Mouse (Mus musculus): ENCODE results near the gene Catsperz.
"Not testable (repeated sequence)": the region's sequence is repeated elsewhere in the genome, so short reads cannot be mapped to it uniquely, and the experiment has no call there.

Gene Catsperz

GRCm38 (mm10) chr19:6907811-6908540 is 17.2 kb downstream of the Catsperz start:
- DNase-seq (ENCODE audit: low spot score): no peak

- no peak for DNase-seq (ENCODE audit: low spot score)
These were observed 18.1 kb downstream of the Catsperz start for GRCm38 (mm10) chr19:6907094-6907493.

GRCm38 (mm10) chr19:6906199-6906598 is 19.0 kb downstream of the Catsperz start:
- DNase-seq (ENCODE audit: low spot score): no peak

DNA sequence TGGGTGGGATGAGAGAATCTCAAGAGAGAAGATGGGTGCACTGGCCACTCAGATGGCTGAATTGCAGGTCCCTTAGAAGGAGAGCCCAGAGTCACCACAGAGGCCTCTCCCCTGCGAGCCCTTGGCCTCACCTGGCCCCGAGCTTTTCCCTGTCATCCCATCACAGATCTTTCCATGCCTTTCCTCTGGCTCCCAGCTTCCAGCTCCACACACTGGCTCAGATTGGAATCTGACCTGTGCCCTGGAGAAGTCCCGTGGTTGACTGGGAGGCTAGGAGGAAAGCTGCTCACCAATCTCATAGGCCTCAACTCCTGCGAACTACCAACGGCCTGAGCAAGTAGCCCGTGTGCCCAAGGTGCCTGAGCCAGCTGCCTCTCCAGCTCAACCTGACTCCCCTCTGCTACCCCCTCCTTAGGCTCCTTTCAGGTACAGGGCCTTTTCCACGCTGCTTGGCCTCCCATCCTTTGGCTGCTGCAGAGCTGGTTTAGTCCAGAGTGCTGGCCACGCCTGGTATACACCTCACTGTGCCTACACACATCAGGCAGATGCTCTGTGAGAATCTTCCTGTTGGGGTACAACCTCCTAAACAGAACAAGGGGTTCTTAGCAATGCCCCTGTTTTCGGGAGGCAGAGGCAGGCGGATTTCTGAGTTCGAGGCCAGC is 19.6 kb downstream of the Catsperz start:
- DNase-seq (ENCODE audit: low spot score): no peak

- no peak for DNase-seq (ENCODE audit: low spot score)
These were observed 20.3 kb downstream of the Catsperz start for GRCm38 (mm10) chr19:6904846-6905245.

DNA sequence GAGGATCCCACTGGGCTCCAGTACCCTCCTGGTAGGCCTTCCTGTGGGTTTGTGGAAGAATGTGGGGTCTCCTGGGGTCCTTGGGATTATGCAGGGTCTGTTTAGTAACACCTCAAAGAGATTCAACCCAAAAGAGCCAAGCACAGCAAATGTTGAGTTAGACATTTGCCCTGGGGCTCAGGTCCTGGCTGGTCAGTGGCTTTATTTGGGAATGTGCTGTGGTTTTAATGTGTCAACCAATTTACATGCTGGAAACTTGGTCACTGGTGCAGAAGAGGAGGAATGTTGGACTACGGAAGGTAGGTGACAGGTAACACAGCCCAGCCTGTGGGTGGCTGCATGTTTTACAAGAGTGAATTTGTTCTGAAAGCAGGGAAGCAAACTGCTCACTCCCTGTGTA is 22.1 kb downstream of the Catsperz start:
- no peak for DNase-seq (ENCODE audit: low spot score)

DNA sequence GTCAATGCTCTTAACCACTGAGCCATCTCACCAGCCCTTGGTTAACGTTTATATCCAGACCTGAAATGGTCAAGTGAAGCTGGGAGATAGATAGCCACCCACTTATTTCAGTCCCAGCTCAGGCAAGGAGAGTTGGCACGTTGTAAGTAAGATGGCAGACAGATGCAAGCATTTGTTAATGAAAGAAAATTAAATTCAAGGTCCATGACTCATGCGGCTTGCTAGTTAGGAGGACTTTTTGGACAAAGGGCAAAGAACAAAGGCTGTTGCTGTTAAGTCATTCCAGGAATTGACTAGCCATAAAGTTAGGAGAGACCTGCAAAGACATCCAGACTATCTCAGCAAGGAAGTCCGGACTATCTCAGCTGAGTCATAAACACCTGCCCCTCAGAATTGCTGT is 25.5 kb downstream of the Catsperz start:
- no peak for DNase-seq (ENCODE audit: low spot score)

DNA sequence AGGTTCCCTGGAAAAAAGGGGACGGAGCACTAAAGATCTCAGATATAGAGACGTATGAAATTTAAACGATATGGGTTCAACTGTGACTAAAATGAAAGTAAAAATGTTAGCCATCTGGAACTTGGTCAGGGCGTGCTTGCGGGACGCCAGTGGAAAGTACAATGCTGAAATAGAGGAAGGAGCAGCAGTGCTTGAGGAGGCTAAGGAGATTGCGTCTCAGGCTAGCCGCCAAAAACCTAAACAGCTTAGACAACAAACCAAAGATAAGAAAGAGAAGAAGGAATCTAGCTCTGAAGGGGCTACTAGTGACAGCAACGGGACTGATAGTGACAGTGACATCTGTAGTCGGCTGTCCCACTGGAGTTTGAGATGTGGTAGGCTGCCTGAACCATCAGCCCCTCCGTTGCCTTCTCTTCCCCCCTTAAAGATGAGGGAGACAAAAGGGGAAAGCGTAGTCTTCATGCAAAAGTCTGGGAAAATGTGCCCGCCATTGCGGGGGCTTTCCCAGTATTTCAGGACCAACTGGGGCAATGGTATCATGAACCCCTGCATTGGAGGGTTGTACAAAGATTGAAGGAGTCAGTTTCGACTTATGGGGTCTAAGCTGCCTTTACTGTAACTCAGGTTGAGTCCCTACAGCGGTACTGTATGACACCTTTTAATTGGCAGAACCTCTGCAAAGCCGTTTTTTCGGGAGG is 29.4 kb downstream of the Catsperz start:
- not testable (repeated sequence) for DNase-seq (ENCODE audit: low spot score)

DNA sequence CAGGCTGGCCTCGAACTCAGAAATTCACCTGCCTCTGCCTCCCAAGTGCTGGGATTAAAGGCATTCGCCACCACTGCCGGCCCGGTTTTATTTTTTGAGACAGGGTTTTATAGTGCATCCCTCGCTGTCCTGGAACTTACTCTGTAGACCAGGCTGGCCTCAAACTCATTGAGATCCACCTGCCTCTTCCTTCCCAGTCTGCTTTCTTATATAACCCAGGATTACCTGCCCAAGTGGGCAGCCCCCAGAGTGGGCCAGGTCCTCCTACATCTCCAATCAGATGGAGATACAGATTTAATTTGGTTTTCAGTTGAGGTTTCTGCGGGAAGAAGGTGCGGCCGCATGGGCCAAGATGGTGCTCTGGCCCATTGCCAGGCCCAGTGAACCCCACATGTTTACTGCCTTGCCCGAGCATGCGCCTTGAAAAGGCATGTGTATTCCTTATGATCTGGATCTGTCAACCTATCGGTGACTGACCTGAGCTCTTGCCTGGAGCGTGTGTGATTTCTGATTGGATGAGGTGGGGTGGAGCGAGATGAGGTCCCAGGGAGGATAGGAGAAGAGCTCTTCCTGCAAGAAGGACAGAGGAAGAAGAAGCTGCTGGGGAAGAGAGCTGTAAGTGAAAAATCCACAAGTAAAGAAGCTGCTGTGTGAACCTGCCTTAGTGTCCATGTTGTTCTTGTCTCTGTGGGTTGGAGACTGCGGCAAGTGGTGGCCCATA is 31.3 kb downstream of the Catsperz start:
- no peak for DNase-seq (ENCODE audit: low spot score)

- DNase-seq (ENCODE audit: low spot score): no peak
These were observed 32.7 kb downstream of the Catsperz start for GRCm38 (mm10) chr19:6892512-6892911.

GRCm38 (mm10) chr19:6877965-6878364 is 47.2 kb downstream of the Catsperz start:
- no peak for DNase-seq (ENCODE audit: low spot score)

DNA sequence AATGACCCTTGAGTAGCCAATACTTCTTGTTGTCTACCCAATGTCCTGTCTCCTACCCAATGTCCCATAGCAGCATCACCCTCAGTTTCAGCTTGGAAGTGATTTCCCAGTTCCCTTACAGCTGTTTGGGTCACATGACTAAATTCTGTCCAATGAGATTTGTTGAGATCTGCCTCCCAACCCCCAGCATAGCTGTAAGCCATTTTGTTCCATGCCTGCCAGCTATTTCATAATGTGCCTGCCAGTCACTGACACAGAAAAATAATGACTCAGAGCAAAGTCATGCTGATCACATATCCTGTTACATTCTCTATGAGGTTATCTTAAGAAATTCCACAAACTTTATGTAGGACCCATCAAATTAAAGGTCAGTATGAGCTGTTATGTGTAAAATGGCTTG is 48.4 kb downstream of the Catsperz start:
- DNase-seq (ENCODE audit: low spot score): no peak

GRCm38 (mm10) chr19:6875834-6876233 is 49.3 kb downstream of the Catsperz start:
- DNase-seq (ENCODE audit: low spot score): no peak

- DNase-seq (ENCODE audit: low spot score): no peak
These were observed 50.9 kb downstream of the Catsperz start for GRCm38 (mm10) chr19:6874257-6874656.

GRCm38 (mm10) chr19:6872701-6873100 is 52.5 kb downstream of the Catsperz start:
- DNase-seq (ENCODE audit: low spot score): no peak

Data from ovary, postnatal 14 days (tissue).